Mouse (Mus musculus): ENCODE results near the gene Vwa5b1.

Gene Vwa5b1

DNA sequence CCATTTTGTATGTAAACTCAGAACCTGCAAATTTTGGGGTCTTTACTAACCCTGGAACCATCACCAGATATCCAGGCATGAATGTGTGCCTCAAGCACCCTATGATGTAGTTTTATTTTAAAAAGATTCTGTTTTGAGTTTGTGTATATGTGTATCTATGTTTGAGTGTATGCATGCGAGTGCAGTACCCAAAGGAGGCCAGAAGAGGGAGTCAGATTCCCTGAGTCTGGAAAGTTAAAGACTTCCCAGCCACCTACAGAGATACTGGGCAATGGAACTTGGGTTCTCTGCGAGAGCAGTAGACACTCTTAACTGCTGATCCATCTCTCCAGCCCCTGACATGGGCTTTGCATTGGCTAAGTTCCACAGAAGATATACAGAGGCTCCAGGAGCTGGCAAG is 101.8 kb downstream of the Vwa5b1 start:
- in situ Hi-C loops (cut with MboI, MseI) = loop anchor here in 1 of 2 experiments (10.0 kb wide), 1 partner anchor 979 kb away; no protein-coding TSS in a partner anchor

DNA sequence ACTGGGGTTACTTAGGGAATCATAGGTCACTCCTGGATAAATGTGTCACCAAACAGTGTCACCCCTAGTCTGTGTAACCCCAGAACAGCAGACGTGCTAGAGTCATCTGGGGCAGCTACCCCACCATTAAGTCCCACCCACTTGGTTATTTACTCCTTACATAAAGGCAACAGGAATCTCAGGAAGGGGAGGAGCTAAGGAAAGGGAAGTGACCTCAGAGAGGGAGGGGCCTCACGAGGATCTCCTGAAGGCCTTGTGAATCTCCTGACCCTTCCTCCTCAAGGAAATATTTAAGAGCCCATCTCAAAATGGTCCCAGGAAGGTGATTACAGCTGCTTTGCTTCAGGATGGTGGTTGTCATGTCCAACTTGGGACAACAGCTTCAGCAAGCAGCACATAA is 103.9 kb downstream of the Vwa5b1 start:
- in situ Hi-C loops (cut with MboI, MseI) = loop anchor here in 1 of 2 experiments (10.0 kb wide), 1 partner anchor 977 kb away; no protein-coding TSS in a partner anchor

DNA sequence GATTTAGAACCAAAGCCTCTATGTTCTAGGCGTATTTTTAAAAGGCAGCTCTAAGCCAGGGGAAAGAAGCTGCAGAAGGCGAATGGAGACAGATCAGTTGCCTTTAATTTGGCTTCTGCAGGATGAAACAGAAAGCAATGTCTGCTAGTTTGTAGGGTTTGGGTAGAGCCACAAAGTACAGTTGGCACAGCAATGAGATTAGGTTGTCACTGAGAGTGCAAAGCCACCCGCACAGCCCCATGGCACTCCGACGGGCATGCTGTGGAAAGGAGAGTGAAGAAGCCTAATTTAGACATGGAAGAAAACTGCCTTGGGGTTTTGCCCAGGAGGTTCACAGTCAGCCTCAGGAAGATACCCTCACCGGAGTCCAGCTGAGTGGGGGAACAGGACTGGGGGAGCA is 105.7 kb downstream of the Vwa5b1 start:
- in situ Hi-C loops (cut with MboI, MseI) = loop anchor here in 1 of 2 experiments (10.0 kb wide), 1 partner anchor 975 kb away; no protein-coding TSS in a partner anchor

DNA sequence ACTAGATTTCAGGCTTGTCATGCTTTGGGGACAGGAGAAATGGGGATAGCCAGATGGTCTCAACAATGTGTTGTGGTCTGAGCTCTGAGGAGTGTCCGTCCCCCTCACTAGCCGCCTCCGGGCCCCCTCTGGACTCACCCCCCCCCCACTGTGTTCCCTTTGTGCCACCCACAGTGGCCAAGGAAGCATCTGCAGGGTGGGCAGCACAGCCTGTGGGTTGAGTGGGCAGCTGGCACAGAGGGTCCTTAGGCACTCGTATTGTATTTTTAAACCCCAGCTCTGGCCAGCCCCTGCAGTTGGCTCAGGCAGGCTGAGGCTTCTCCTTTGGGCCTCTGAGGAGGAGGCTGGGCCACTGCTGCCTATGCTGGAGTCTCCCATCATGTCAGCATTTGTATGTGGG is 110.0 kb downstream of the Vwa5b1 start:
- in situ Hi-C loops (cut with MboI, MseI) = no loop called here

DNA sequence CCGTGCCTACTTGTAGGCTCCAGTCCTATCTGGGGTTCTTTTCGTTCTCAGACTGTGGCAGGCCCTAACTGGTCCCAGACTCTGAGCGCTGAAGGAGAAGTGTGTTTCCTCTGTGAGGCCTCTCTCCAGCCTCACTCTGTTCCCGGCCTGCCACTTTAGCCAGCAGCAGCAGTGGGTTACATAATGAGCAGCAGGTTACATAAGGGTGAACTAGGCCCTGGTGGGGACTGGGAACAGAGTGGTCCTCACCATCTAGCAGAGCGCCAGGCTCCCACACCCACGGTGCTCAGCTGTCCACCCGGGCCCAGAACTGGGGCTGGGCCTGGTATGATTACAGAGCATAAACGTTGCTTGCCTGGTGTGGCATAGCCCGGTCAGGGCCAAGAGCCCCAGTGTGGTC is 110.9 kb downstream of the Vwa5b1 start:
- in situ Hi-C loops (cut with MboI, MseI) = loop anchor here in 1 of 2 experiments (25.0 kb wide), 1 partner anchor 1587 kb away; no protein-coding TSS in a partner anchor

DNA sequence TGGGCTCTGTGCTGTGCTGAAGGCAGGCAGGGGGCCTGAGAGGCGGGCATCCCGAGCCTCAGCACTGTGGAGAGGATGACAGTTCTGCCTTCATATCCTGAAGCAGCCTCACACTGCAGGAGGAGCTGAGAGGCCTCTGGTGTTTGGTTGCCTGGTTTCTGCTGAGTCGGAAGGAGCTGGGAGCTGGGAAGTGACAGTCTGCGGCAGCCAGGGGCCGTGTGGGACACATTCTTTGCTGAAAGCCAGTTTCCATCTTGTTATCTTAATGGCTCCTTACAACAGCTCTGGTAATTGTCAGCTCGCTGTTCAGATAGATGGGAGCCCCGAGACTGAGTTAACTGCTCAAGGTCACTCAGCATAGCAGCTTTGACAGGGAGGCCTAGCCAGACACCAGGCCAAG is 111.9 kb downstream of the Vwa5b1 start:
- in situ Hi-C loops (cut with MboI, MseI) = loop anchor here in 1 of 2 experiments (25.0 kb wide), 1 partner anchor 1586 kb away; no protein-coding TSS in a partner anchor

DNA sequence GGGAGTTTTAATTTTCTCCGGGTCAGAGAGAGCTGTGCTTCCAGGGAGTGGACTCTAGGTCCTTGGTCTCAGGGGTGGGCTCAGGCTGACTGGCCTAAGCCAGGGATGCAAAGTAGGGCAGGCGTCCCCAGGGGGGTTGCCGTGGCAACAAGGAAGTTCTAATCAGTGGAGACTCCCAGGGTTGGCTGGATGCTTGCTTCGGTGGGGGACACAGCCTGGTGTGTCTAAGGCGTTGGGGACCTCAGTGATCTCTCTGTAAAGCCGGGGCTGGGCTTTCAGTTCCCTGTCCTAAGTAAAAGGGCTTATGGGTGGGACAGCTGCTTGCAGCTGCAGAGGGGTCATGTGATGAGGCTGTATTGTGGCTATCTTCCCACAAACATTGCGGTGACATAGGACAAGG is 113.4 kb downstream of the Vwa5b1 start:
- in situ Hi-C loops (cut with MboI, MseI) = loop anchor here in 1 of 2 experiments (25.0 kb wide), 1 partner anchor 1585 kb away; no protein-coding TSS in a partner anchor

DNA sequence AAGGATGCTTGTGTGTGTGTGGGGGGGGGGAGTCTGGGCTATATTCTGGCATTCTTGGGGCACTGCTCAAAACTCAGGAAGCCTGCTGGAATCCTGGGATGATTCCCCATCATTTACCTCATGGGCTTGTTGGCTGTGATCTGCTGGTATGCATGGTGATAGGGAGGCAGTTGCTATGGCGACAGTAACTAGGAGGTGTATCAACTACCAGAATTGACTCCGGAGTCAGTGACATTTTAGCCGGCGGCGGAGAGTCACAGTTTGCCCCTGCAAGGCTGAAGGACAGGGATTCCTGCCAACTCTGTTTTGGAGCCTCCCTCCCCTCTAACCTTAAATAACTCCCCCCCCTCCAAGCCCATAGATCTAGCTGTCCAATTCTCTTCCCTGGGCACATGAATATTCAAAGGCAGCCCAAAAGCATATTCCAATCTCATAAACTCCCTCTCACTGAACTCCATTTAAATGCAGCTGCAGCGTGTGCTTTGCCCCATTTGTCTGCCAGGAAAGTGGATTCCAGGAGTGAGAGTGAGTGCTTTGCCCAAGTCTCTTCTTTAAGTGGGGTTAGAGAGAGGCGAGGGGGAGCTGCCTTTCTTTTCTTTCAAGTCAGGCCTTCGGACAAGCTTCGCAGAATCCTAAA is 118.4 kb downstream of the Vwa5b1 start:
- in situ Hi-C loops (cut with MboI, MseI) = loop anchor here in 1 of 2 experiments (25.0 kb wide), 1 partner anchor 1580 kb away; no protein-coding TSS in a partner anchor

DNA sequence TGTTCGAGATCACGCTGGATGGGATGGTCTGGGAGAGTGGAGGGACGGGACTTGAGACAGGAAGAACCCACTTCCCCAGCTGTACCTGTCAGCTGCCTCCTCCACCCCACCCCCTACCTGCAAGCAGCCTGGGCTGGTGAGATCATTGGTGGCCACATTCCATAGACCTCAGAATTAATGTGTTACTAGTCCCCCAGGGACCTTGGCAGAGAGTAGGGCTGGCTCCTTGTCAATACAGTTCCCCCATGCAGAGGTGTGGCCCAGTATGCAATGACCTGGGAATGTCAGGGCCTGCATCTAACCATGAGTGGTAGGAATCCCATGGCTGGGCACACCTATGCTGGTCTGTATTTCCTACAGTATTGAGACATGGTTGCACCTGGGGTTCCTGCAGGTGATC is 119.2 kb downstream of the Vwa5b1 start:
- in situ Hi-C loops (cut with MboI, MseI) = loop anchor here in 1 of 2 experiments (25.0 kb wide), 1 partner anchor 1579 kb away; no protein-coding TSS in a partner anchor

All from T-helper 17 cell (primary cell).